Mouse (Mus musculus): ENCODE data around the gene Dio3.

GRCm38 (mm10) chr12:110294891-110295290 is 16.0 kb downstream of the Dio3 start:
- TF ChIP-seq GATA1 (IDR thresholded peaks at IDR 0.05; ENCODE audit: borderline replicate concordance, low read length) (no peak), CTCF (IDR thresholded peaks at IDR 0.05; ENCODE audit: low read depth, low read length) (no peak), TAL1 (conservative IDR thresholded peaks at IDR 0.05; ENCODE audit: low read depth, low read length) (no peak), POLR2AphosphoS5 (IDR thresholded peaks at IDR 0.05; ENCODE audit: insufficient replicate concordance, low read depth, low read length) (no peak), GATA2 (IDR thresholded peaks at IDR 0.05; ENCODE audit: borderline replicate concordance, low read depth, low read length) (no peak)

Measured in G1E (cell line).